Mouse (Mus musculus) forebrain, postnatal 0 days (tissue): Measurements from ENCODE around the gene Reep3. TPM values are rescaled to one million over a fixed set of nuclear protein-coding genes. Genes with fewer than 3 reads are reported as not detected.

Experiments used
- ATAC-seq: fragments of 200-750 bp; cut with Nextera tagmentation; 2 replicates; pipeline ENCODE4 v1.8.0; 2017; ENCODE audit warnings: mild to moderate bottlenecking, moderate library complexity
- DNase-seq: peaks from one replicate; pipeline ENCODE4 v3.0.0-alpha.2; 2015
- H3K27ac ChIP-seq: fragments of 300-500 bp; sonication (generic); 2 replicates; pipeline ENCODE4 v1.5.1; 2014; ENCODE audit warnings: low read depth, mild to moderate bottlenecking, antibody characterized with exemption, low read length, moderate library complexity, mixed read lengths
- H3K27me3 ChIP-seq: fragments of 300-500 bp; sonication (generic); 2 replicates; pipeline ENCODE4 v1.6.1; 2014; ENCODE audit warnings: mild to moderate bottlenecking, low read length, mixed read lengths; ENCODE audit not compliant: insufficient read depth
- H3K36me3 ChIP-seq: fragments of 300-500 bp; sonication (generic); 2 replicates; pipeline ENCODE4 v1.6.1; 2014; ENCODE audit warnings: mild to moderate bottlenecking, moderate library complexity; ENCODE audit not compliant: insufficient read depth
- H3K4me1 ChIP-seq: fragments of 300-500 bp; sonication (generic); 2 replicates; pipeline ENCODE4 v1.6.1; 2014; ENCODE audit warnings: antibody characterized with exemption; ENCODE audit not compliant: insufficient read depth
- H3K4me2 ChIP-seq: fragments of 300-500 bp; sonication (generic); 2 replicates; pipeline ENCODE4 v1.6.1; 2014; ENCODE audit warnings: low read depth, mild to moderate bottlenecking, moderate library complexity
- H3K4me3 ChIP-seq: fragments of 300-500 bp; sonication (generic); 2 replicates; pipeline ENCODE4 v1.5.1; 2014; ENCODE audit warnings: low read depth, low read length, mixed read lengths
- H3K9ac ChIP-seq: fragments of 300-500 bp; sonication (generic); 2 replicates; pipeline ENCODE4 v1.6.1; 2014; ENCODE audit warnings: mild to moderate bottlenecking
- H3K9me3 ChIP-seq: fragments of 300-500 bp; sonication (generic); 2 replicates; pipeline ENCODE4 v1.6.1; 2016; ENCODE audit warnings: low read length
- CTCF ChIP-seq: sonication (generic); IDR thresholded peaks from 2 replicates; pipeline ENCODE4 v1.5.1; 2016; ENCODE audit warnings: antibody characterized with exemption, control low read depth, low read depth
- WGBS: fragments of 180-500 bp; shearing (Covaris S2); extraction: QIAGEN DNeasy Blood & Tissue Kit; methylation state at CpG from one replicate; pipeline ENCODE4 v1.1.7; 2014; 5-methylcytosine and 5-hydroxymethylcytosine counted together
- polyA plus RNA-seq: library from polyadenylated mRNA; unstranded; fragments of >200 nt; fragmentation: Nextera tagmentation; extraction: Ambion mirVana; gene quantifications from 2 replicates; pipeline ENCODE4 v1.2.1, GENCODE M21; 2015
- total RNA-seq: library from RNA; depleted of rRNA; stranded (reverse); fragments of >200 nt; gene quantifications from 2 replicates; pipeline ENCODE4 v1.2.3, GENCODE M21; 2014; rRNA removed

The Reep3 gene
- total RNA-seq (21.7 and 30.8 TPM in 2 replicates), polyA plus RNA-seq (18.8 and 23.7 TPM in 2 replicates)

DNA sequence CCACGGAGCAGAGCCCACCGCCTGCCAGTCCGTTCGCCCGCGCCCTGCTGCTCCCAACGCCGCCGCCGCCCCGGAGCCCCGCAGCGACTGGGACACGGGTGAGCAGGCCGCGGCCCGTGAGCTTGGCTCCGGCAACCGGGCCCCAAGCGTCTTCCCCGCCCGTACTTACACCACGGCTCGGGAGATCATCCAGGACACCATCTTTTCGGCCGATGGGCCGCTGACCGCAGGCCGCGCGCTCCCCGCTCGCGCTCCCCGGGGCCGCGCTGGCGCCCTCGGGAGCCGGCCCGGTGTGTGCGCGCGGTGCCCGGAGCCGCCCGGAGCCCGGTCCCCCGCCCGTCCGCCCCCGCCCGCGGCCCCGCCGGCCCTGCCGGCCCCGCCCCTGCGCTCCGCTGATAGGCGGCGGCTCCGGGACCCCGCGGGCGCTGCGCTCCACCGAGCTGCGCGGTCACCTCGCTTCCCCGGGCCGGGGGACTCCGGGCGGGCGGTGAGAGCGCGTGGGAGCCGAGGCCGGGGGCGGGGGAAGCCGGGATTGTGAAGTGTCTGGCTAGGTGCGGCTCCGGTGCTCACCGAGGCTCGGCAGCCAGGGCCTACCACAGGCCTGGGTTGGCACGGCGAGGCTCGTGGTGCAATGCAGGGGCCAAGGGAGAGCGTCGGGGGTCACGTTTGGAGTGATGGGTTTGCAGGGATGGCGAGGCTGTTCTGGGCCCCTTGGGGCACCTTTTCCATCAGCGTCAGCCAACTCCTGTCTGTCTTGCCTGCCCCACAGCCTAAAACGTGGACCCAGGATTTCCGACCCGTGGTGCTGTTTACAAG is at the start of gene Reep3:
Gene Reep3, minus strand, starts transcription at position 325 of the 816 bp plus-strand sequence.
- Histone ChIP-seq H3K4me2 (peak within 1 kb of the TSS; percentile 59), H3K27me3 (no peaks in the 10 kb centered on the region), H3K4me3 (peak within 1 kb of the TSS; percentile 65), H3K36me3 (no peaks in the 10 kb centered on the region), H3K27ac (peak within 1 kb of the TSS; percentile 98), H3K9ac (peak within 1 kb of the TSS; percentile 97), H3K4me1 (peaks cover 19% of the 10 kb centered on the region), H3K9me3 (no peaks in the 10 kb centered on the region)
- peak; percentile 65 for DNase-seq
- TF ChIP-seq CTCF: no peak
- ATAC-seq: peak; percentile 82
- 6% methylated on average over 57 of the region's 97 CpGs for WGBS

DNA sequence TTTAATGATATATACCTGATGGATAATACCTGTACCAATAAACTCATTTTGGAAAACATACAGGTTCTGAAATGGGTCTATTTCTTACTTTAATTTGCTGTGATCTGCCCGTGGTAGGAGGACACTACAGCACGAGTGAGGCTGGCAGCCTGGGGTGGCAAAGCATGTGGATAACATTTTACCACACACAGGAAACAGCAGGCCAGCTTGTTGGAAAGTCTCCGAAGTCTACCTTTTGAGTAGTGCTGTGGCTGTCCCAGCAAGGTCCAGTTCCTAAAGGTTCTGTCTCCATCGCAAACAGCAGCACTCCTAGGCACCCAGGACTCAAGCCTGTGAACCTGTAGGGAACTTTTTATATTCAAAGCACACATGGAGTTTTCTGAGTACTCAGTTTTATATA is 48.9 kb upstream of the Reep3 start:
- Histone ChIP-seq H3K4me3 (no peak overlapping the region), H3K4me1 (no peaks in the 10 kb centered on the region), H3K9me3 (no peaks in the 10 kb centered on the region), H3K36me3 (no peaks in the 10 kb centered on the region), H3K27me3 (no peaks in the 10 kb centered on the region), H3K9ac (no peak overlapping the region), H3K27ac (no peak overlapping the region), H3K4me2 (no peak overlapping the region)
- 86% methylated on average over 4 of the region's 4 CpGs for WGBS
- ATAC-seq: no peak
- no peak for TF ChIP-seq CTCF
- DNase-seq: no peak

DNA sequence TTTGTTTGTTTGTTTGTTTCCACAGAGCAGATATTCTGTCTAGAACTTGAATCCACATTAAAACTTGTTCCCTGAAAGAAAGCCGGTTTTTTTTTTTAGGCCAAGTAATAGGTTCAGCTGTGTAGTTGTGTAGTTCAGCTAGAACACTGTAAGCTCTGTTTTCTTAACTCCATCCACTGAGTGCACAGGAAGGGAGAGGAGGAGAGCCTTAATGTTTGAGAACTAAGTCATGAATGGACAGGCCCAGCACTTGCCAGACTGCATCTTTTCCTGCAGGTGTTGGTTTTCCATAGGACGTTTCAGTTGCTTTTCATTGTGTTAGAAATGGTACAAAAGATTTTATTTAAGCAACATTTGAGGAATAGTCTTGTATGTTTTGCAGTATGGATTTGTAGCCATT is 47.5 kb upstream of the Reep3 start:
- no peak for TF ChIP-seq CTCF
- DNase-seq (no peak), ATAC-seq (no peak)
- no peaks in the 10 kb centered on the region for H3K9me3 ChIP-seq
- no peak overlapping the region for H3K9ac ChIP-seq
- no peaks in the 10 kb centered on the region for H3K27me3 ChIP-seq
- 57% methylated on average over 2 of the region's 2 CpGs for WGBS
- H3K4me2 ChIP-seq: no peak overlapping the region
- no peaks in the 10 kb centered on the region for H3K36me3 ChIP-seq
- no peak overlapping the region for H3K4me3 ChIP-seq
- no peak overlapping the region for H3K27ac ChIP-seq
- no peaks in the 10 kb centered on the region for H3K4me1 ChIP-seq

GRCm38 (mm10) chr10:67143661-67144060 is 46.9 kb upstream of the Reep3 start:
- Histone ChIP-seq H3K27ac (no peak overlapping the region), H3K36me3 (no peaks in the 10 kb centered on the region), H3K4me3 (no peak overlapping the region), H3K9ac (no peak overlapping the region), H3K27me3 (no peaks in the 10 kb centered on the region), H3K4me2 (no peak overlapping the region), H3K4me1 (no peaks in the 10 kb centered on the region), H3K9me3 (no peaks in the 10 kb centered on the region)
- DNase-seq (no peak), ATAC-seq (no peak)
- no peak for TF ChIP-seq CTCF

DNA sequence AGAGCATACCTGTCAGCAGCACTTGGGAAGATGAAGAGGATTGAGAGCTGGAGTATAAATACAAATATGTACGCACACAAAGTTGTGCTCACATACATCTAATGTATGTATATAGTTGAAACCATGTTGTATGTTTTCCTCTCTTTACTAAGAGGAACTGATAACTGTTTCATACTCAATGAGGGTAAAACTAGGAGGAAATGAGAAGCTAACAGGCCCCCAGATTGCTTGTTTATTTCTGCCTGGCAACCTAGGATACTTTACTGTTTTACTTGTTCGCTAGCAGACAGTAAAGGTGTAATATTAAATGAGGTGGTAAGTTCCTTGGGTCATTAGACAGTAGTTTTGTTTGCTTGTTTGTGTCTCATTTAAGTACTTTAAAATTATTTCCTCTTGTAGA is 40.7 kb upstream of the Reep3 start:
- H3K27ac ChIP-seq: no peak overlapping the region
- H3K4me3 ChIP-seq: no peak overlapping the region
- H3K4me1 ChIP-seq: no peaks in the 10 kb centered on the region
- no peaks in the 10 kb centered on the region for H3K36me3 ChIP-seq
- H3K27me3 ChIP-seq: no peaks in the 10 kb centered on the region
- no peak for TF ChIP-seq CTCF
- no peak overlapping the region for H3K9ac ChIP-seq
- ATAC-seq (no peak), DNase-seq (no peak)
- H3K9me3 ChIP-seq: no peaks in the 10 kb centered on the region
- H3K4me2 ChIP-seq: no peak overlapping the region
- 88% methylated on average over 2 of the region's 2 CpGs for WGBS

DNA sequence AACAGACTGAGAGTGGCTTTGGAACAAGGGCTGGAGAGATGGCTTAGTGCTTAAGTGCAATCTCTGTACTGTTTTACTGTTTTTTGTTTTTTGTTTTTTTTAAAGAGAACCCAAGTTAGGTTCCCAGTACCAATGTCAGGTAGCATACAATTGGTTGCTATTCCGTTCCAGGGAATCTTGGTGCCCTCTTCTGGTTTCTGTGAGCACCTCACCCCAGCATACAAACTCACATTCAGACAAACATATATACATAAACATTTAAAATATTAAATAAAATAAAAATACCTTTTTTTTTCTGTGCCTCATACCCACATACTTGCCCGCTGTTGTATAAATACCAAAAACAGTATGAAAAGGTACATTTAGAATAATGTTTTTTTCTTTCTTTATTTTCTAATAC is 37.6 kb upstream of the Reep3 start:
- Histone ChIP-seq H3K9me3 (no peaks in the 10 kb centered on the region), H3K4me3 (no peak overlapping the region), H3K4me1 (no peaks in the 10 kb centered on the region), H3K27ac (no peak overlapping the region), H3K36me3 (no peaks in the 10 kb centered on the region), H3K27me3 (no peaks in the 10 kb centered on the region), H3K4me2 (no peak overlapping the region), H3K9ac (no peak overlapping the region)
- 94% methylated on average over 2 of the region's 2 CpGs for WGBS
- peak; percentile 27; the same call in 1 of the 2 replicates for TF ChIP-seq CTCF
- no peak for ATAC-seq
- no peak for DNase-seq

- H3K27me3 ChIP-seq: no peaks in the 10 kb centered on the region
- H3K9ac ChIP-seq: no peak overlapping the region
- WGBS: 98% methylated on average over 1 of the region's 1 CpGs
- no peak overlapping the region for H3K4me2 ChIP-seq
- H3K27ac ChIP-seq: no peak overlapping the region
- H3K36me3 ChIP-seq: no peaks in the 10 kb centered on the region
- H3K4me3 ChIP-seq: no peak overlapping the region
- no peak for DNase-seq
- no peak for TF ChIP-seq CTCF
- no peak for ATAC-seq
- no peaks in the 10 kb centered on the region for H3K9me3 ChIP-seq
- H3K4me1 ChIP-seq: peaks cover 10% of the 10 kb centered on the region
Measured at GRCm38 (mm10) chr10:67131709-67132108, 35.0 kb upstream of the Reep3 start.
